ENCODE assay signal across 31 mouse cellular contexts in the genomic region with DNA sequence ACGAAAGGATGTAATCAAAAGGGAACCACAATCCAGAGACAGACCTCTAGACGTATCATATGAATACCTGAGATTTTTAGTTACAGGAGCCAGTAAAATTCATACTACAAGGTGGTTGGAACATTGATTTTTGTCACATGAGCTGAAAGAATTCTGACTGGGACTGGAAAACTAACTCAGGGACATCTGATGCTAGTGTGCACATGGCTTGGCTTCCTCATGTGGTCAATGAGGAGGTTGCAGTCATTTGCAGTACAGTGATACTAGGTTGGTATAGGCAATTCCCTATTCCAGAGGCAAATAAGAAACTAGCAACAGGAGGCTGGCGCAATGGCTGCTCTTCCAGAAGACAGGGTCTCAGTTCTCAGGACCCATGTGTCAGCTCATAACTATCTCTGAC. TPM values are rescaled to one million over a fixed set of nuclear protein-coding genes. Genes with fewer than 3 reads are reported as not detected.
DNase-seq lines count a peak whose midpoint lies in the region; ATAC-seq and TF ChIP-seq lines count a peak whose summit lies in the region.
"Had no signal": no experiment of that assay in that cellular context is flagged by ENCODE, and none has a peak within 500 bp of the region (broad histone marks: within the 10 kb centered on the region; RNA-seq: fewer than 3 reads in every experiment).

No protein-coding gene starts in this region.

- peaks cover 28% of the 10 kb centered on the region for H3K27me3 ChIP-seq in heart, postnatal 0 days (ENCODE audit: control insufficient read depth, insufficient read depth, low read length)
- H3K27me3 ChIP-seq in liver, adult 2 months (ENCODE audit: control insufficient read depth, insufficient read depth, low read length): peaks cover 3% of the 10 kb centered on the region; the same call in 1 of the 2 replicates

- TF ChIP-seq POLR2A in liver, adult 2 months (IDR thresholded peaks at IDR 0.05; ENCODE audit: extremely low read depth, insufficient read depth, low read length): no peak
- no peak for TF ChIP-seq POLR2A in brain, embryonic 14.5 days (IDR thresholded peaks at IDR 0.05; ENCODE audit: borderline replicate concordance, extremely low read depth, insufficient read depth, insufficient read length, poor library complexity, severe bottlenecking)

- peaks cover 21% of the 10 kb centered on the region for H3K36me3 ChIP-seq in heart, postnatal 0 days (replicated peaks; ENCODE audit: control insufficient read depth, insufficient read depth, low read length)
- H3K36me3 ChIP-seq in liver, adult 2 months (ENCODE audit: control insufficient read depth, insufficient read depth, low read length): peaks cover 8% of the 10 kb centered on the region

- no peak overlapping the region for H3K4me3 ChIP-seq in heart, postnatal 0 days (ENCODE audit: low read depth, low read length)
- no peak overlapping the region for H3K4me3 ChIP-seq in liver, adult 2 months (ENCODE audit: insufficient read depth, low read depth, low read length)
- H3K4me3 ChIP-seq: embryonic facial prominence, embryonic 10.5 days; embryonic facial prominence, embryonic 15.5 days; forebrain, embryonic 12.5 days; hindbrain, embryonic 13.5 days; limb, embryonic 10.5 days; limb, embryonic 15.5 days; midbrain, embryonic 10.5 days; myocyte; neural tube, embryonic 12.5 days had no signal

- 64% methylated on average over 3 of the region's 3 CpGs for WGBS in heart, postnatal 0 days
- WGBS in liver, adult 2 months: 80% methylated on average over 3 of the region's 3 CpGs

- no peak for DNase-seq in heart, postnatal 0 days (ENCODE audit: low spot score)
- DNase-seq in heart, postnatal 14 days: no peak
- DNase-seq in liver, adult 2 months (ENCODE audit: extremely low read depth, low read depth, low spot score): peak; percentile 52
- DNase-seq in liver (no peak), 416B (ENCODE audit: low read depth) (peak; percentile 21)
- no peak for DNase-seq in brain, embryonic 14.5 days (ENCODE audit: low read depth)
- DNase-seq: adrenal gland, adult 8-10 months; B cell, adult 2 months; cerebellum, adult 8-10 months; cerebellum, postnatal 25 days; heart, postnatal 36 days; kidney, adult 9 months; kidney, postnatal 14 days; layer of hippocampus, adult 9-11 months; lung, postnatal 10 days; right cerebral cortex, adult 18-20 months; spleen, adult 18-20 months; thymus, adult 18-20 months; thymus, postnatal 25 days had no signal

- no peaks in the 10 kb centered on the region for H3K79me2 ChIP-seq in liver, adult 2 months (ENCODE audit: control insufficient read depth, insufficient read depth, low read length)

- H3K9ac ChIP-seq in heart, postnatal 0 days (replicated peaks; ENCODE audit: low read depth, low read length): no peak overlapping the region
- H3K9ac ChIP-seq in liver, adult 2 months (ENCODE audit: low read depth, low read length): no peak overlapping the region
- H3K9ac ChIP-seq: embryonic facial prominence, embryonic 15.5 days; forebrain, embryonic 12.5 days; hindbrain, embryonic 13.5 days; limb, embryonic 15.5 days; neural tube, embryonic 12.5 days had no signal

- no peak overlapping the region for H3K27ac ChIP-seq in heart, postnatal 0 days (ENCODE audit: low read depth)
- H3K27ac ChIP-seq in liver, adult 2 months (replicated peaks; ENCODE audit: insufficient read depth, low read depth, low read length): no peak overlapping the region
- H3K27ac ChIP-seq: embryonic facial prominence, embryonic 10.5 days; embryonic facial prominence, embryonic 15.5 days; forebrain, embryonic 12.5 days; hindbrain, embryonic 13.5 days; limb, embryonic 10.5 days; limb, embryonic 15.5 days; midbrain, embryonic 10.5 days; neural tube, embryonic 12.5 days had no signal

- ATAC-seq in heart, postnatal 0 days (ENCODE audit: insufficient read depth, low read depth): no peak
- ATAC-seq in activated CD4-positive, CD25-positive, alpha-beta regulatory T cell, adult 4 months: no peak
- ATAC-seq: midbrain, embryonic 16.5 days had no signal

- TF ChIP-seq CTCF in heart, postnatal 0 days (IDR thresholded peaks at IDR 0.05; ENCODE audit: low read depth): peak; percentile 29
- TF ChIP-seq CTCF in liver, adult 2 months (IDR thresholded peaks at IDR 0.05; ENCODE audit: low read depth, low read length): no peak
- peak; percentile 2; the same call in 1 of the 2 replicates for TF ChIP-seq CTCF in brain, embryonic 14.5 days (IDR thresholded peaks at IDR 0.05; ENCODE audit: borderline replicate concordance, extremely low read depth, insufficient read depth, insufficient read length)

- intact Hi-C loops in heart, postnatal 14 days (cut with DNase I): loop anchor here (10.0 kb wide), 1 partner anchor 162 kb away; no protein-coding TSS in a partner anchor

- no peak overlapping the region for H3K4me2 ChIP-seq in heart, postnatal 0 days (ENCODE audit: low read depth, low read length)
- H3K4me2 ChIP-seq: embryonic facial prominence, embryonic 15.5 days; forebrain, embryonic 12.5 days; hindbrain, embryonic 13.5 days; limb, embryonic 15.5 days; neural tube, embryonic 12.5 days had no signal

- H3K9me3 ChIP-seq in heart, postnatal 0 days (replicated peaks; ENCODE audit: control insufficient read depth, low read length): no peaks in the 10 kb centered on the region
- H3K9me3 ChIP-seq: embryonic facial prominence, embryonic 10.5 days; embryonic facial prominence, embryonic 15.5 days; forebrain, embryonic 12.5 days; hindbrain, embryonic 13.5 days; limb, embryonic 10.5 days; limb, embryonic 15.5 days; midbrain, embryonic 10.5 days; neural tube, embryonic 12.5 days had no signal

- no peaks in the 10 kb centered on the region for H3K4me1 ChIP-seq in heart, postnatal 0 days (ENCODE audit: control insufficient read depth, insufficient read depth)
- no peaks in the 10 kb centered on the region for H3K4me1 ChIP-seq in liver, adult 2 months (ENCODE audit: control insufficient read depth, insufficient read depth, low read length)
- H3K4me1 ChIP-seq: embryonic facial prominence, embryonic 15.5 days; forebrain, embryonic 12.5 days; hindbrain, embryonic 13.5 days; limb, embryonic 15.5 days; midbrain, embryonic 10.5 days; neural tube, embryonic 12.5 days had no signal

- TF ChIP-seq EP300 in heart, postnatal 0 days (IDR thresholded peaks at IDR 0.05; ENCODE audit: low read depth): no peak

RNA-seq across cellular contexts. Expression of a gene that starts 7.4 kb away (rescaled TPM):
- total RNA-seq in heart, postnatal 0 days (2014; rRNA removed; ENCODE audit: low replicate concordance): 3.8 and 9.2 TPM in 2 replicates
- 1.6 and 1.8 TPM in 2 replicates for polyA plus RNA-seq in heart, postnatal 0 days (2015; fragmentation: Nextera tagmentation; extraction: Ambion mirVana)
- 10 to 100 TPM in 1 of 2 experiments, 1 to 10 TPM in 1; 8.9 to 10.6 TPM for total RNA-seq in heart, postnatal 14 days (2021)
- total RNA-seq in liver, adult 2 months (2014; rRNA removed): 0.37 and 0.67 TPM in 2 replicates
- polyA plus RNA-seq in liver, adult 2 months (2012; rRNA removed): 1.7 and 3.0 TPM in 2 replicates
- 16.9 and 28.7 TPM in 2 replicates for polyA plus RNA-seq in brain, embryonic 14.5 days (2012; rRNA removed)
- not detected for polyA plus RNA-seq in activated CD4-positive, CD25-positive, alpha-beta regulatory T cell, adult 4 months (2017; shearing (Covaris generic))
- total RNA-seq: megakaryocyte progenitor cell, adult 5-6 weeks had no signal

RNA-seq across cellular contexts. Expression of a gene that starts 23.6 kb away (rescaled TPM):
- total RNA-seq in heart, postnatal 0 days (2014; rRNA removed; ENCODE audit: low replicate concordance): 22.5 and 38.5 TPM in 2 replicates
- 29.7 and 37.0 TPM in 2 replicates for polyA plus RNA-seq in heart, postnatal 0 days (2015; fragmentation: Nextera tagmentation; extraction: Ambion mirVana)
- total RNA-seq in heart, postnatal 14 days (2021): 10 to 100 TPM; 36.2 to 45.2 TPM
- 20.0 and 28.7 TPM in 2 replicates for total RNA-seq in liver, adult 2 months (2014; rRNA removed)
- 28.0 and 31.4 TPM in 2 replicates for polyA plus RNA-seq in liver, adult 2 months (2012; rRNA removed)
- 23.7 and 33.5 TPM in 2 replicates for polyA plus RNA-seq in brain, embryonic 14.5 days (2012; rRNA removed)
- polyA plus RNA-seq in activated CD4-positive, CD25-positive, alpha-beta regulatory T cell, adult 4 months (2017; shearing (Covaris generic)): 10 to 100 TPM in 1 of 2 experiments, 1 to 10 TPM in 1; 9.4 to 16.3 TPM

RNA-seq across cellular contexts. Expression of a gene that starts 23.9 kb away (rescaled TPM):
- 54.6 and 60.5 TPM in 2 replicates for total RNA-seq in heart, postnatal 0 days (2014; rRNA removed; ENCODE audit: low replicate concordance)
- polyA plus RNA-seq in heart, postnatal 0 days (2015; fragmentation: Nextera tagmentation; extraction: Ambion mirVana): 53.4 and 54.2 TPM in 2 replicates
- total RNA-seq in heart, postnatal 14 days (2021): 10 to 100 TPM; 33.6 to 37.8 TPM
- 13.3 and 14.2 TPM in 2 replicates for total RNA-seq in liver, adult 2 months (2014; rRNA removed)
- 4.8 and 5.6 TPM in 2 replicates for polyA plus RNA-seq in liver, adult 2 months (2012; rRNA removed)
- 73.3 and 86.3 TPM in 2 replicates for polyA plus RNA-seq in brain, embryonic 14.5 days (2012; rRNA removed)
- 10 to 100 TPM; 47.5 to 55.6 TPM for polyA plus RNA-seq in activated CD4-positive, CD25-positive, alpha-beta regulatory T cell, adult 4 months (2017; shearing (Covaris generic))

Comparison
In these comparisons a context has a peak if more than half of its experiments do, and no peak if none do; other contexts are left out.
1. DNase-seq: peak in liver, adult 2 months (single experiment) and 416B (single experiment); none in heart, postnatal 0 days (single experiment), heart, postnatal 14 days (0 of 2), liver (single experiment) and brain, embryonic 14.5 days (single experiment).